Mouse (Mus musculus): ENCODE measurements at regions not wholly inside any gene's neighbourhood (a gene's known extent, or its start where the extent isn't known, plus 50 kb on each side); places are given as distances from the start of the nearest gene placed in this dataset.

- DNase-seq (ENCODE audit: low spot score in 2 of 2) = no peak
Measured at GRCm38 (mm10) chr7:123642596-123642995, 142.3 kb upstream of the Zkscan2 start.

DNA sequence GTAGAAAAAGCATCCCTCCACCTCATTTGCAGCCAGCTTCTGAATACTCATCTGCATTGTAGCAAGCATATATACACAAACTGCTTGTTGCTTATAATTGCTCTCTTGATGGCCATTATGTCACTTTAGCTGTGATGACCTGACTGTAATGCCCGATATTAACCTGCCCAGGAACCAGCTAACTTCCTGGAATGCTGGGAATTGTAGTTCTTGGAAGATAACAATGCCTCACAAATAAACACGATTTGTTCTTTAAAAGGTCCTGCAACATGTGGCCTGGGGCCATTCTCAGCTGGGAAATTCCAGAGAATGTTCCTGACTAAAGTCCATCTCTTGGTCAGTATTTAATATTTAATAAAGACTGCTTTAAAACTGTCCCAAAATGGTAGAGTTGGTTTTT is 143.2 kb upstream of the Zkscan2 start:
- no peak for DNase-seq (ENCODE audit: low spot score in 2 of 2)

DNA sequence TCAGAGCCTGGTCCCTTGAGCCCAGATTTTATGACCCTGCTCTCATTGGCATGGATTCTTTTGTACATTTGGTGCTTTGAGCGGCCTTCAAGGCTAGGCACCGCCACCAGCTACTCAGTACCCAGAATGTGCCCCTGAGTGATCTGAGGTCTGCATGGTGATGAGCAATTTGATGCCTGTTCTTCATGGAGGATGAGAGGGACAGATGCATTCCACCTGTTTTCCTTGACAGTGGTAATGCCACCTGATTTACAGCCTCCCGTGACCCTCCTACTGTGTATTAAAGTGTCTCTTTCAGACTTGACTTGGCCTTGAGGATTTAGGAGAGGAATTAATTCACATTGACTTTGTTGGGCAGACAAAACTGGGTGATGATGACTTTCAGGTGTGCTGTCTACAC is 145.3 kb upstream of the Zkscan2 start:
- no peak for DNase-seq (ENCODE audit: low spot score in 2 of 2)

- no peak for DNase-seq (ENCODE audit: low spot score in 2 of 2)
Measured at GRCm38 (mm10) chr7:123665459-123665858, 165.2 kb upstream of the Zkscan2 start.

DNA sequence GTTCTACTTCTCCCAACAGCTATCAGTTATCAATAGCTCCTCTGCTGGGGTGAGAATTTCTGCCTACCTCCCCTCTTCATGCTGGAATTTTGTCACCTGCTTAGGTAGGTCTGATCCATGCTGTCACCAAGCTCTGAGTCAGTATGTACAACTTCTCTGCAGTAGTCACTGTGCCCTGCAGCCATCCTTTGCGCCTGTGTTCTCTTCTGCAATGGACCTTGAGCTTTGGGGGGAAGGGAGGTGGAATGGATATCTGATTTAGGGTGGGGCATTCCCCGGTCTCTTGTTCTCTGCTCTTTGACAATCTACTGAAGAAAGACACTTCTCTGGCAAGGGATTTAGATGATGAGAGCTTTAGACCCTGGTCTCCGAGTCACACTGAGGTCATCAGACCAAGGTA is 184.5 kb upstream of the Zkscan2 start:
- DNase-seq (ENCODE audit: low spot score in 2 of 2) = no peak

DNA sequence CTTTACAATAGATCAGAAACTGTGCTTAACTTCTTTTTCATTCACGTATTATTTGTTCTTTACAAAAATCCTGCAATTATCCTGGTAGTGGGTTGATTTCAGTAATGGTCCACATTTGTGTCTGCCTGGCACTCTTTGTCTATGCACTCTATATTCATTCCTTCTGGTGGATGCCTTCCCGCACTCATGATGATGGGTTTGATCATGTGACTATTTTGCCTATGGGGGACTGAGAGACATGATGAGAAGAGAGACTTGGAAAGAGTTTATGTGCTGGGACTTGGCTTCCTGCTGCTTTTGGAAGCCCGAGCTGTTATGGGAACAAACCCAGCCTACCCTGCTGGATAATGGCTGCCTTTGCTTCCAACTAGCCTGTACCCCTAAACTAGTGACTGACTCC is 186.3 kb upstream of the Zkscan2 start:
- peak in 1 of 2 experiments; percentile 21 for DNase-seq (ENCODE audit: low spot score in 2 of 2)

DNA sequence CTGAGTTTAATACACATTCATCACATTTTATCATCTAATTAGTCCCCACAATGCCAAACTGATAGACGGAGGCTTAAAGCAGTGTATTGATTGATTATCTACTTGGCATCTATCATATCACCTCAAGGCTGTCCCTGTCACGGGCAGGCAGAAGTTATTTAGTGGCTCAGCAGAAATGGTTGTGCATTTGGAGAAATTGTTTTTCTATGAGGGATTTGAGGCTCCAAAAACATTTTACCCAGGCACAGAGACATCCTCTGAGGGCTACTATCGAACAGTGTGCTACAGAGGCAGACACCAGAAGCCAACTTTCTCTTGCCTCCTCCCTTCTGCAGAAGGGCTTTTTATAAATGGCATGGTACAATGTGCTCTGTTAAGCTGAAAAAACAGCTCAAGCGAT is 230.8 kb upstream of the Zkscan2 start:
- no peak for DNase-seq (ENCODE audit: low spot score in 2 of 2)

DNA sequence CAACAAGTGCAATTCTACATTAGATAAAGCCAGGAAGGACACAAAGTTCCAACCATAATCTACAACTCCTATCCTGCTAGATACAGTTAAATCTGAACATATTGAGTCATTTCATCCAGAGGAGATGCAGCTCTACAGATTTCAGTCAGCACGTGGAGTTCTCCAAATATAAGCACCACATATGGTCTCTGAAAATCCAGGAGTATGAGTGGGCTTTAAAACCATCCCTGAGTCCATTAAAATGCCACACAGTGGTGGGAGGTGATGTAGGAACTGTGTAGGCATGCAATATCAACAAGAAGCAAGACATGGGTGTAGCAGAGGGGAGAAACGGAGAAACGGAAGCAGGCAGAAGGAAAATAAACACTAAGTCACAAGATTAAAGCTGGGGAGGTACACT is 232.8 kb upstream of the Zkscan2 start:
- DNase-seq (ENCODE audit: low spot score in 2 of 2) = peak in 1 of 2 experiments; percentile 40

DNA sequence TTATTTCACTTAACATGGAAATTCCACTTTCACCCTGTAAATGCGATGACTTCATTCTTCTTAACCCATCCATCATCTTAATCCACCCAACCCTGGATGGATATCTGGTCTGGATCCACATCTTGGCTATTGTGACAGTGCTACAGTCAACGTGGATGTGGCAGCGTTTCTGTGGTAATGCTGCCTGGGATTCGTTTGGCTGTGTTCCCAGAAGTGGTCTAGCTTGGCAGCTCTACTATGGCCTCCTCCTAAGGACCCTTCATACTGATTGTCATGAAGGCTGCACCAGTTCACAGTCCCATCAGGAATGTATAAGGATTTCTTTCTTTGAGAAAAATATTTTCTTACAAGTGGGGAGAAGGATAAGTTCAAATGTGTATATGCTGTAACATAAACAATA is 234.7 kb upstream of the Hs3st4 start:
- DNase-seq (ENCODE audit: low spot score in 2 of 2) = no peak

GRCm38 (mm10) chr7:123753252-123753651 is 229.4 kb upstream of the Hs3st4 start:
- DNase-seq (ENCODE audit: low spot score in 2 of 2) = peak; percentile 30 to 52

GRCm38 (mm10) chr7:123795036-123795435 is 187.6 kb upstream of the Hs3st4 start:
- DNase-seq (ENCODE audit: low spot score in 2 of 2) = peak; percentile 24 to 37

DNA sequence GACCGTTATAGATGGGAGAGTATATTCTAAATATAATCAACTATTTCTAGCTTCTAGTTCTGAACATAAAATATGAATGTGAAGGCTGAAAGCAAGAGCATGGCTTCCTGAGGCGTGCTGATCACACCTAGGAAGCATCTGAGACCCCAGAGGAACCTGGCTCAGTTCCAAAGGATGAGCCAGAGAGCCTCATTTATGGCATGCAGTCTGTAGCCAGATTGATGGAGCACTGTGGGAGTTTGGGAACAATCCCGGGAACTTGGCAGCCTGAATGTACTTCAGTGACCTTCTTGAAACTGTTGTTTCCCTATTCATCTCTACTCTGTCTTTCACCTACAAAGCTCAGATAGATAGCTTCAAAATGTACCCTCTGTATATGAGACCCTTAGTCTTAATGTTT is 186.6 kb upstream of the Hs3st4 start:
- DNase-seq (ENCODE audit: low spot score in 2 of 2) = no peak

GRCm38 (mm10) chr7:123805650-123806049 is 177.0 kb upstream of the Hs3st4 start:
- peak in 1 of 2 experiments; percentile 29 for DNase-seq (ENCODE audit: low spot score in 2 of 2)

DNA sequence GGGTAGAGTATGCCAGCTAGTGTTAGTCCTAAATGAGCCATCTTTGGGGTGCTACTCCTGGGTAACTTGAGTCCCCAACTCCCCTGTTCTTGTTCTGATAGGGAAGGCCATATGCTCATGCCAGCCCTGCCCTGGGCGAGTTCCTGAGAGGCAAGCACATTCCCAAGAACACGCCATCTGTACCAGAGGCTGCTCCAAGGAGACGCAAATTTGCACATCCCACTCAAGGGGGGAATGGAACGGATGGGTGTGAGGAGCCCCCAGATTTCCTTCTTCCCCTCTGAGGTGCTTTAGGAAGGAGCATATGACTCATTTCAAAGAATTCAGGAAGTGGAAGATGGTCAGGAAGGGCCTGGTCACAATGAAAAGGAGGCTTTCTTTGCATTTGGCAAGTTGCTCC is 158.7 kb upstream of the Hs3st4 start:
- peak; percentile 29 to 32 for DNase-seq (ENCODE audit: low spot score in 2 of 2)

DNA sequence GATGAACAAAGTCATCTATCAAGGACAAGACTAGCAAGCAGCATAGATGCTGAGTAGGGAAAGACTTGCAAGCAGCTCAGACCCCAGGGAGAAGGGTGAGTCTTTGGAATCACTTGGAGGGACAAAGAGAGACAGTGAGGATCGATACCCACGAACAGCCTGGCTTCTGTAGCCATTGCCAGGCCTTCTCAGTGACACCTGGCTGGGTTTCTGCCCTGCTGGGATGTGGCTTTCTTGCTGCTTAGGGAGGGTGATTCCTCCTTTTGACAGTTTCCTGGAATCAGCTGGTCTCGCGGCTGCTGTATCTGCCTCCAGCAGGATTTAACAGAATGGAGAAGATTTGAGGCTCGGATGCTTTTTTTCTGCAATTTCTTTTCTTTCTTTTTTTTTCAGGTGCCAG is 156.3 kb upstream of the Hs3st4 start:
- DNase-seq (ENCODE audit: low spot score in 2 of 2) = no peak

GRCm38 (mm10) chr7:123842552-123842951 is 140.1 kb upstream of the Hs3st4 start:
- DNase-seq (ENCODE audit: low spot score in 2 of 2) = no peak

DNA sequence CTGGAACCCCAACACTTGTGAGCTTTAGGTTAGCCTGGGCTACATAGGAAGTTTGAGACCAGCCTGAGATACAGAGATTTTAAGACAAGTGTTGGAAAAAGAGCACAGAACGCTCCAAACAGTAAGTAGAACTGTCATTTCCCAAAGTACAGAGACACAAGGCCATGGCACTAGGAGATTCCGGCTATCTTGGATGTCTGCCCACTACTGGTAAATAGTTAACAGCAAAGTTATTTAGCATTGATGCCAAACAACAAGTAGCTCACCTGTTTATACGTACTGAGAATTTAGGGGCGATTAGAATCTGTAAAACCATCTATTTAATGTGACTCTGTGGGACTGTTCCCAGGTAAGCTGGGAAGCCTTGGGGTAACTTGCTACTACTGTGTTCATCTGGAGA is 135.6 kb upstream of the Hs3st4 start:
- DNase-seq (ENCODE audit: low spot score in 2 of 2) = no peak

- no peak for DNase-seq (ENCODE audit: low spot score in 2 of 2)
Measured at GRCm38 (mm10) chr7:123848644-123849043, 134.0 kb upstream of the Hs3st4 start.

GRCm38 (mm10) chr7:123849220-123849619 is 133.4 kb upstream of the Hs3st4 start:
- no peak for DNase-seq (ENCODE audit: low spot score in 2 of 2)

GRCm38 (mm10) chr7:123850272-123851197 is 132.1 kb upstream of the Hs3st4 start:
- DNase-seq (ENCODE audit: low spot score in 2 of 2) = no peak

DNA sequence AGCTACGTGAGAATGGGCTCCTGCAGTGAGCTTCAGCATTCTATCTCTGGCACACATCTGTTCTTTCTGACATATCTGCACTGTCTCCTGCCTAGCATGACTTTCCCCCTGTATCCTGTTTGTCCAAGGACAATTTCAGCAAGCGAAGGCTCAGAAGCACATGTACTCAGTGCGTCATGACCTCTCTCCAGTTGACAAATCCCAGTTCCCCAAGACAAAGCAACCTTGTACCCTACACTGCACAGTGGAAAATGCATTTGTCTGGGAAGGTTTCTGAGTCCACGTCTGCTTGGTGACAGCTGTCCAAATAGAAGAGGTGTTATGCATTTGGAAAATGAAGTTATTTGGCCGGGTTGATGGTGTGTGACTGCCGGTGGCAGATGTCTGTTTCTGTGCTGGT is 125.1 kb upstream of the Hs3st4 start:
- DNase-seq (ENCODE audit: low spot score in 2 of 2) = no peak

DNA sequence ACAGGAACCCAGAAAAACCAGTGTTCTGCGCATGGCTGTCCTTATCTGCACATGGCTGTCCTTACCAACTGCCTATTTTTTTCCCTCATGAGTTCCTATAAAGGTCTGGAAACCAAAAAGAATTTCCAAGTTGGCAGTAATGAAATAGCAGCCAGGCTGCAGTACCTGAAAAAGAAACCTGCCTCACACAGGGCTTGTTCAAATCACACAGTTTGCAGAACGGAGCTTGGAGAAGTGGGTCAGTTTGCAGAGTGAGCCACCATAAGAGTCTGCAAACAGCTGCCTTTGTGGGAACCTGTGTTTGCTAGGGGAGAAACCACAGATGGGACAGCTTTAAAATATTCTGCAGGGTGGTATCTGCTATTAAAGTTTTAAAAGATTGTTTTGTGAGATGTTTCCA is 121.0 kb upstream of the Hs3st4 start:
- DNase-seq (ENCODE audit: low spot score in 2 of 2) = peak in 1 of 2 experiments; percentile 29

DNA sequence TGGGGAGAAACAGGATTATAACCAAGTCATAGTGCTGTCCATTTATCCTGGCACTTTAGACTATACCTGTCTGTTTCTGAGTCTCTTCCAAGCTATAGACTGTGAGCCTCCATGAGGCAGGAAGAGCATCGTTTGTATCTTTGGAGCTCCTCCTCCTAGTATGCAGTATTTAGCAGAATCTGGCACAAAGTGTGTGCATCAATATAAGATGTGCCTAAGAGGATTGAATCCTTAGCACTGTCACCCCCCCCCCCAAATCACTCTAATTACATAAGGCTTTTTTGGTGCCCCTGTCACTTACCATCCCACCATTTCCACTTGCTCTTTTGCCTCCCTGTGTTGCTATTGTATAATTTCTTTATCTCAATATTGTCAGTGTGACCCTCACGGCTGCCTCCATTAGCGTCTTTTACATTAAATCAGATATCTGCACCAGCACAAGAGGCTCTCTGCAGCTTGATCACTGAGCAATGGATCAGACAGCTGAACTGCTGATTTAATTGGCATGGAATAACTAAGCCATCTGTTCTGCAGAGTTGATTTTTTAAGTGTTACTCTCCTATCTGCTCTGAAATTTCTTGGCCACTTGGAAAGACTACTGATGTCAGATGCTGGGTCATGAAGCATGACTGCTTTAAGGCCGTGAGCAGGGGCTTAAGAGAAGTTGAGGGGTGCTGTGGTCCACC is 85.8 kb upstream of the Hs3st4 start:
- DNase-seq (ENCODE audit: low spot score in 2 of 2) = peak in 1 of 2 experiments; percentile 19

All from right cerebral cortex, postnatal 10 days (tissue).